Mouse (Mus musculus): ENCODE measurements around the gene Ednrb. TPM values are rescaled to one million over a fixed set of nuclear protein-coding genes. Genes with fewer than 3 reads are reported as not detected.

Gene Ednrb
- total RNA-seq, 2 experiments from 2014 or later: 0.20 TPM; not detected in 1

DNA sequence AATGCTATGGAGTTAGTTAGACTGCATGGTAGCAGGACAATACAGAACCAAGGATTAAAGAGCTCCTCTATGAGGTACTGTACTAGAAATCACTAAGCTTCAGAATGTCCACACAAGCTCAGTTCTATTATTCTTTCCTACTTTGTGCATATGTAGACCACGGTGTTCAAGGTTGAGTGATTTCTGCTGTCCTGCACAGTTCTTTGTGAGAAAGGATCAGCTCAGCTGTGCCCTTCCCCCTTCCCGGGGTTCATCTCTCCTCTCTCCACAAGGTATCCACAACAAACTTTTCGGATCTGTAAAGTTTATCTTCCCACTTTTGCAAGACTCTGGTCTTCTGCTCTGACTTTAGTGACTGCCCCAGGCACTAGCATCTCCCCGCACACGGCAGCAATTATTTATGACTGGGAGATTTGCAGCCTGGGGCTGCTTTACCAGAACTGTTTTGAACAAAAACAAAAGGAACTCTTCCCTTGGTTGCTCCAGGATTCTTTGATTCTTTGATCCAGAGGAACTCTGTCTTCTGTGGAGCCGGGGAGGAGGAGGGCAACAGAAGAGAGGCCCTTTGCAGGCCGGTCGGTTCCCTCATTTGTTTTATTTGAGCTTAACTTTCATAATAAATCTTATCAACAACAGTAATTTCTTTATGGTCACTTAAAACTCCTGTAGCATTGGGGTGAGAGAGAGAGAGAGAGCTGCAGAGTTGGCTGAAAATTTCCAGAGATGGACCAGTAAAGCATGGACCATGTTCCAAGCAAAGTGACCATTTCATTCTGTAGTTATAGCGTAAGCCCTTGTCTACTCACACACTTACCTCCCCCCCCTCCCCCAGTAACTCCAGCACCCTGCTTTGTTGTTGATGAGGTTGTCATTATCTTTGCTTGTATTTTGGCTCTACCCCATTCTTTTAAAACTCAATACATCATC is 74.6 kb downstream of the Ednrb start:
- ATAC-seq (replicated peaks; ENCODE audit: poor library complexity): no peak

DNA sequence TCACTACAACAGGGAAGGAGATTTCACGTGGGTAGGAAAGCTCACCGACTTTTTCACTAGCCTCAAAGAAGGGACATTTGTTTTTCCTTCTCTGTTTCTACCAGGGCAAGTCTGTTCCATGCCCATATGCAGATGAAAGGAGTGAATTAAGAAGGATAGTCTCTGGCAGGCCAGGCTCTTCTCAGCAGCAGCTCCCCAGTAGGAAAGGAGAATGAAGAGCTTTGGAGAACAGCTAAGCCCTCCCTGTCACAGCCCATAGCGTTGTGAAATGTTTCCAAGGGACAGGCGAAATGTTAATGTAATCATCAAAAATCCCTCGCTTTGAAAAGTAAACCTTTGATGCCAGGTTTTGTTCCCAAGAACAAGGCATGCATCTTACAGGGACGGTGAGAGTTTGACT is 76.7 kb downstream of the Ednrb start:
- no peak for ATAC-seq (replicated peaks; ENCODE audit: poor library complexity)

Other genes starting within 250 kb of the Ednrb start
- 9.7 and 10.0 TPM in 2 replicates for gene Slain1, start 194.2 kb downstream of the Ednrb start, total RNA-seq (2015)
- 6.6 and 7.2 TPM in 2 replicates for gene Slain1, start 194.2 kb downstream of the Ednrb start, total RNA-seq (2017)